Mouse (Mus musculus) spleen, postnatal 4 days (tissue): Measurements from ENCODE around the gene Aipl1.
A peak's percentile ranks its signal among the peaks of the same experiment; 100 is the strongest.

Experiments used
- DNase-seq, 2 experiments: peaks; one replicate each; pipeline ENCODE4 v3.0.0; 2022; ENCODE audit warnings: low spot score in 2 of 2

Gene Aipl1

DNA sequence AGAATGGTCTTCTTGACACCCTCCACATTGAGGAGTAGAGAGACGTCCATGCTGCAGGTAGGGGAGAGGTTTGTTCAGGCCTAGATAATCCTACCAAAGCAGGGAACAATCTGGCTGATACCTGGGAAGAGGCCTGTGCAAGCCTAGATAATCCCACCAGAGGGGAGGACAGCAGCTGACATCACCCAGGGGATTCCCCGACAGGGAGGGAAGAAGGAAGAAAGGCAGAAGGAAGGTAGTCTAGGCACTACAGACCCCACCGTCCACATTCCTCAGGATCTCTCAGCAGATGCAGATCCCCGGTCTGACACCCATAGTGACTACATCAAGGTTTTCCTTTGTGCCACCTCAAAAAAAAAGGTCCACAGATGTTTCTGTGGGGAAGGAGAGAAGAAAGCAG lies at the start of gene Aipl1:
Gene Aipl1, minus strand, starts transcription at position 101 of the 400 bp plus-strand sequence.
- no peak for DNase-seq

DNA sequence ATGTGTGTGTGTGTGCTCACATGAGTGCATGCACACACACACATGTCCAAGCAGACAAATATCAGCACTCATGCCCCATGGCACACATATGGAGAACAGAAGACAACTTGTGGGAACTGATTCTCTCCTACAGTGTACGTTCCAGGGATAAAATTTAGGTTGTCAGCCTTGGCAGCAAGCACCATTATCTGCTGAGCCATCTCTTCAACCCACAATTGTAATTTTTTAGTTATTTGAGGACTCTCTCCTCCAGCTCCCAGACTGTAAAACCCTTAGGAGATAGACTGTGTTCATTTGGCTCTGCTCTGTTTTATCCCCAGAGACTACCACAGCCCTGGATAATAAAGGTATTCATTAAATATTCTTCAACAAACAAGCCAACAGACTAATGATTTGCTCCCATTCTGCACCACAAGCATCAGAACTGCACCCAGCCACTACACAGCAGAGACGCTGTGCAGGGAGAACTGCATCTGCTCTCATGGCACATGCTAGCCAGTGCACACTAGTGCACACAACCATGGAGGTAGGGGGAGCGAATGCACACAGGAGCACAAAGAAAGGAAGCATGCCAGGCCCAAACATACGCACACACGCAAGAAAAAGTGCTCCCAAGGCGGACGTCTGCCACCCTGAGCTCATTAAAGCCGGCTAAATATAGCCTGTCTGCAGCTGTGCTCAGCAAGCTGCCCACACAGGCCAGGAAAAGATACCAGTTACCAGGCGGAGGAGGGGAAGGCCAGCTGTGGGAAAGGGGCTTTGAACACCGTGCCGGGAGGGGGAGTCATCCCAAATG lies 49.1 kb upstream of the Aipl1 start:
- DNase-seq: no peak

DNA sequence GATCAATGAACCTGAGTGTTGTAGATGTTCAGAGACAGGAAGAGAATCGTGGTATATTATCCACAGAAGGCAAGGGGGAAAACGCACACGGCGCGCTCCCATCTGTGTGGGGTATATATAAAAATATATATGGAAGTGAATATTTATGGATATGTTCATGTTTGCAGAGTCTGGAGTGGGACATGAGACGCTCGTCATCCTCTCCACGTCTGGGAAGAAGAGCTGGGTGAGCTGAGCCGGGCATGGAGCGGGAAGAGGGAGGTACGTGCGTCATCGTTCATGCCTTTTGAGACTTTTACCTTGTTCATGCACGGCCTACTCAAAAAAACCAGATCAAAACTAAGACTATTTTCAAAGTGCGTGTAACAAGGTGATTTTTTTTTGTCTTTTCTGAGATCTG lies 47.0 kb upstream of the Aipl1 start:
- no peak for DNase-seq

DNA sequence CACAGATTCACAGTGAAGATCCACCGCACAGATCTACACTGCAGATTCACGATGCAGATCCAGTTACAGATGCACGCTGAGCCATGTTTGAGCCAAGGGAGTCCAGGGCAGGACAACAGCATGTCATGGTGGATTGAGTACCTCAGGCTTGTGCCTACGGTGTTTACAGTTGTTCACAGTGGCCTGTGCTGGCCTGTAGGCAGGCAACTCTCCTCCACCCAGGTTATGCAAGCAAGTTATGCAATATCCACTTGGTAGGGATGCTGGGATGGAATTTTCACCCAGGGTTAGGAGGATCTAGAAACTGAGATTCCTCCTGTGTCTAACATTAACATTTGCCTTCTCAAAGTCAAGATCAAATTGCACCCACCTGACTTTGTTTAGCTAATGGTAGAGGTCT lies 45.3 kb upstream of the Aipl1 start:
- no peak for DNase-seq

DNA sequence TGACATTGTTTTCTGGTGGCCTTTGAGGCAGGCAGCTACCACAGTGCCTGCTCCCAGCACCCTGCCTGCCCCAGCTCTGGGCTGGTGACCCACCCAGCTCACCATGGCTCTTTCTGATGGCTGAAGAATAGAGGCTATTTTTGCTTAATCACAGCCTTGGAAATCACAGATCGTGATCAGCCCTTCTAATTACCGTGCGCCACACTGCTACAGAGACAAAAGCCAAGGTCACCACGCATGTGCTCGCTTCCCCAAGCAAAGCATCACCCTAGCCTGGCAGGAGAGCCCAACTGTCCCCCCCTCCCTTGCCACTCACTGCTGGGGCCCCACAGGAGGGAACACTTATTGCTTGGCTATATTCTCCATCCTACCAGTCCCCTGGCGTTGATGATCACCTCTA lies 43.2 kb upstream of the Aipl1 start:
- DNase-seq: no peak

DNA sequence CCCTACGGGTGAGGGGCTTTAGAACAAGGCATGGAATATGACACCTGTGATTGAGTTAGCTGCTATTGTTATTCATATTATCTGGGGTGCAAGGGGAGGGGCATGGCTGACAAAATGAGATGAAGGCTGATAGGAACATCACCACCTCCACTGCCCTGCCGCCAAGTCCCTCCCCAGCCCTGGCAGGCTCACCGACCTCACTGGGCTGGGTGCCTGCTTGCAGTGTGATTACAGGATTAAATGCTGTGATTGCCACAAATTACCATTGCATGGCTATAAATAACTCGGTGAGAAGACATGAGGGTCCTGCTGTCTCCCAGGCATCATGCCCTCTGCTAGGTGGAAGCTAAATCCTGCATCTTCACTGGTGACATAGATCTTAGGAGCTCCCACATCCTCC lies 41.3 kb upstream of the Aipl1 start:
- no peak for DNase-seq

DNA sequence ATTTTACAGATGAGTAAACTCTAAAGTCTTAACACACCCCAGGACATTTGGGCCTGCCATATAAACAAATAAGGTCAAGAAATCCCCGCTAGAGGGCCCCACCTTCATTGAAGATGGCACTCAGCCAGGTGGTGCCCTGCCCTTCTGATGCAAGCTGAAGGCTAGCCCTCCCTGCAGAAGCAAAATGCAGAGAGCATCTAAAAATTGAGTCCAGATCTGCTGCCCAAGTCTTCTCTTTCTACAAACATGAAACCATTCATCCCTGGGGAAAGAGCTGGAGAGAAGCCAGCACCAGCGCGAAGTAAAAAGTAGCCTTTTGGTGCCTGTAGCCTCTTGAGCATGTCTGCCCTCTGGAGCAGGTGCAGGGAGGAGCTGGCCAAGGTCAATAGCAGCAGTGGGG lies 40.7 kb upstream of the Aipl1 start:
- DNase-seq: no peak

DNA sequence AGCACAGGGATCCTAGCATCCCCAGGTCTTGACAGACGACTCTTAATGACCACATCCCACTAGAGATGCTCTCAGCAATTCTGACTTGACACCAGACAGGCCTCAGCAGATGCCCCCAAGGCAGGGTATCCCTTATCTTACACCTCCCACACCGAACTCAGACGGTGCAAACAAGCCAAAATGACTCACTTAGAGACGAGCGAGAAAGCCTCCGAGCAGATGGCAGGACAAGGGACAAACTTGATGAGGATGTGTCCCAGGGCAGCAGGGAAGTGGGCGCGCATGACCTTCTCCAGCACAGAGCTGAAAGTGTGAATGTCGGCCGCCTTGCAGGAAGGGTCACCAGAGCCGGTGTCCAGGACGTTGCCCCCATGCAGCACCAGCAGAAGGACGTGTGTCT lies 36.9 kb upstream of the Aipl1 start:
- DNase-seq: no peak

DNA sequence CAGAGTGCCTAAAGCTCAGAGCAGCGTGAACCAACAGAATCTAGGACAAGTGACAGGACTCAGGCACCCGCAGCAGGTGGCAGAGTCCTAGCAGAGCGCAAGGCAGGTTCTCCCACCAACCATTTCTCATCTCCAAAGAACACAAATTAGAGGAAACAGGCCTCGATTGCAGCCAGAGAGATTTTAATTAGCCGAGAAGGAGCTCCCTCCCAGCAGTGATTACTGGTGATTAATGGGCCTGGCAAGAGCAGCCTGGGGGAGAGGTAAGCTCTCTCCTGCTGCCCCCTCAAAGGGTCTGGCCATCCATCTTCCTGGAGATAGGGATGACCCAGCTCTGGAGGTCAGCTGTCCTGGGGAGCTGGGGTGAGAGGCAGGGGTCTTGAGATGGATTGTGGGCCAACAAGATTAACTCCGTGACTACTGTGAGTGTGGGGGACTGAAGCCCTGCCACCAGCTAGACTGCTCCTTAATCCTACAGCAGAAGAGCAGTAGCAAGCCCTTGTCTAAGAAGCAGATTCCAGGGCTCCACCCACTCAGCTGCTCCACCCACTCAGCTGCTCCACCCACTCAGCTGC lies 35.1 kb upstream of the Aipl1 start:
- no peak for DNase-seq

DNA sequence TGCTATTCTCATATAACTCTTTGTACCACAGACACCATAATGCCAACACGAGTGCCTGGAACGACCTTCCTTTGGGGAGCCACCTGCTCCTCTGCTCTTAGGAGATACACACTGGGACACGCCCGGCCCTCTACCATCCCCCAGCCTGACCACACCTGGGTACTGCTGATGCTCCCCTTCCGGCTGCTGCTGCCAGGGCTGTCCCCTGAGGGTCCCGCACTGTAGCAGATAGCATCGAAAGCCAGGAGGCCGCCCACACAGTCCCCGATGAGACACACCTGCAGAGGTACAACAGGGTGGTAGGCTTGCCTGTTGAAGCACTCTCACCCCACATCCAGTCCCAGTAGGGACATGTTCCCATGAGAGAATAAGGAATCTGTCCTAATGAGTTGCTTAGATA lies 33.4 kb upstream of the Aipl1 start:
- DNase-seq: no peak

DNA sequence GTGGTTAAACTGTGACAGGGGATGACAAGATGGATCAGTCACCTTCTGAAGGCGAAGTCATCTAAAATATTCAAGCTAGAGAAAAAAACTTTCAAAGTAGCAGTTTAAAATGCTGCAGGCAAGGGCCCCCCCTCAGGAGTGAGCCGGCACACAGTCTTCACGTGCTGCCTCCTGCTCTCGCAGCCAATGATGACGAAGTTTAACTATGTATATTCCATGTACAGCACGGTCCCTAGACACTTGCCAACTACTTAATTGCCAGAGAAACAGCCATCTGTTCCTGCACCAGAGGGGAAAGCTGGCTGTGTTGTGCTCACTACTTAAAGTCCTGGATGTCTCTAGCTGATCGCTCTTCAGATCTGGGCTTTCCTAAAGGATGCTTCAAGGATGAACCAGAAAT lies 30.7 kb upstream of the Aipl1 start:
- no peak for DNase-seq

DNA sequence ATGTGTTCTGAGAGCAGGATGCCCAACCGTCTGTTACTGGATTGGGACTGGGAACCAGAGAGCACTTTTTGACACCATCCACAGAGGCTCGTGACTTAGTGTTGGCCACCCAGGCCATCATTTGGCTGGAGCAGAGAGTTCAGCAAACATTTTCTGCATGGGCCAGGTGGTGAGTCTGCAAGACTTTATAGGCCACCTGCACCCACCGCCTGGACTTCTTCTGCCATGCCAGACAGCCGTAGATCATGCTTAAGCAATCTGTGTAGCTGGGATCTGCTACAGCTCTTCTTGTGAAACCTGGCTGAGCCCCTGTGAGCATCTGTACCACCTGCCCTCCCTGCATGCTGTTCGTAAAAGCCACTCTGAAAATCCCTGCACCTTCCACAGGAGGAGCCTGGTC lies 30.0 kb upstream of the Aipl1 start:
- no peak for DNase-seq

DNA sequence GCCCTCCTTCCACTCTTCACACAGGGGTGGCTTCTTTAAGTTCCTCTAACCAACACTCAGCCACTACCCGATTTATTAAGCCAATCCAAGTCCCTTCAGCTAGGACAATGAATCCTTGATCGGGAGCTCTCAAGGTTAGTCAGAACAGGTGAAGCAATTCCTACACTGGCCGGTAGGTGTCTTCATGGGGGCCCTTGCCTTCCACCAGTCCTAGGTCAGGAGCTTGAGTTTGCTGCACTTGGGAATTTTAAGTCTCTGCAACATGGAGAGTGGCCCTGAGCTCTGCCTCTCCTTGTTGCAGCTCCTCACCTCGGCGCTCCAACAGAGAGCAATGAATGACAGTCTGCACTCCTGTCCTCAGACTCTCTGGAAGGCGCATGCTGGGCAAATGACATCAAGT lies 29.0 kb upstream of the Aipl1 start:
- no peak for DNase-seq

DNA sequence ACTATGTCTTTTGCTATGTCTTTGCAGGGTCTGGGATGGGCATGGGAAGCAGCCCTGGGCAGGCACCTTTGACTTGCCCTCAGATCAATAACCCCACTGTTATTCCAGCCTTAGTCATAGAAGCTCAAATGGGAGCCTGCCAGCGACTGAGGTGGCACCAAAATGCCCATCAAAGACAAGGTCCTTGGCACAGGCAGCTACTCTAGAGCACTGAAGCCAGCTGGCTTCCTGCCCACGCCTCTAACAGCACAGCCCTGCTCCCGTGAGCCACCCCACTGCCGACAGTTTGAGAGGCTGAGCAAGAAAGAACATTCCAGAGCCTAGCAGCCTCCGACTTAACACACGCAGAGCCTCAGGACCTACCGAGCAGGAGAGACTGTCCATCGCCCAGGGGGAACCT lies 27.8 kb upstream of the Aipl1 start:
- no peak for DNase-seq

DNA sequence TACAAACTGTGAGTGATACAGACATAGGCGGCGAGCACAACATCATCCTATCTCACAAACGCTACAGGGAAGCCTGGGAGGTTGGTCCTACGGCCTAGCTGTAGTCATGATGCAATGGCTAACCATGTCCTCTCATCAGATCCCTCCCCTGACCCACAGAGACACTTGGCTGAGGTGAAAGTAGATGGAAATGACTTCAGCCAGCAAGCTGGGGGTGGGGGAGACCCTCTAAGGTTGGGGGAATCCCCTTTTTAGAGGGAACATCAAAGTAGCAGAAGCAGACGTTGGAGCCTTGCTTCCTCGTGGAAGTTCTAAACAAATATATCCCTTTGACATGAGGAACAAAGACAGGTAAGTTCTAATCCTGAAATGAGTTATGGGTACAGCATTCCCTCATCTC lies 27.1 kb upstream of the Aipl1 start:
- no peak for DNase-seq

DNA sequence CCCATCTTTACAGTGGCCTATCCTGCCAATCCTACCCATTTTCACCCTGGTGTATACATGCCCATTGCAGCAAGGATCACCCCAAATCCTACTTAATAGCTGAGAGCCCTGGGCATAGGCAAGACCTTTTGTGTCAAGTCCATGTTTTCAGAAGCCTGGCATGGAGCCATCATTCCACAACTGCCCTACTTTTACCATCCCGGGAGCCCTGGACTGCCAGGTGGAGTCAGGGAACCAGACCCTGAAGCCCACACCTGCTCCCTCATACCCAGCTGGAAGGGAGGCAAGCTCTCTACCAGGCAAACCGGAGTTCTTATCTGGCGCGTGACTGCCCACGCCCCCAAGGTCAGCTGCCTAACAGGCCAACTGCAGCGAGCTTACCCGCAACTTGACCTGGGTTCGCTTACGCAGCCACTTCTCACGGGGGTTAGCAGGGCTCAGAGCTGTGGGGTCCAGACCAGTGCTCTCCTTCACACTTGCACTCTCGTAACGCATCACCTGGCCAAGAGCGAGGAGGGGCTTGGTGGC lies 23.8 kb upstream of the Aipl1 start:
- DNase-seq: no peak

DNA sequence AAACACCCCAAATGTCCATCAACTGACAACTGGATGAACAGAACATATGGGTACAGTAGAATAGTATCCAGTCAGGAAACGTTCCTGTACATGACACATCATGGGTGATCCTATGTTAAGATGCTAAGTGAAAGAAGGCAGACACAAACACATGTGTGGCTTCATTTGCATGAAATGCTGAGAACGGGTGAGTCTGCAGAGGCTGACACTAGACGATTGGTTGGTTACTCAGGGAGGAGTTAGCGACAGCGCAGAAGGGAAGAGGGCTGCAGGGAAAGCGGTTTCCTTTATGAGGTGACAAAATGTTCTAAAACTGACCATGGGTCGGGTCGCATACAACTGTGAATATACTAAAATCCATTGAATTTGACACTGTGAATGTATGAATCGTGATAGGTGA lies 23.1 kb upstream of the Aipl1 start:
- DNase-seq: no peak

DNA sequence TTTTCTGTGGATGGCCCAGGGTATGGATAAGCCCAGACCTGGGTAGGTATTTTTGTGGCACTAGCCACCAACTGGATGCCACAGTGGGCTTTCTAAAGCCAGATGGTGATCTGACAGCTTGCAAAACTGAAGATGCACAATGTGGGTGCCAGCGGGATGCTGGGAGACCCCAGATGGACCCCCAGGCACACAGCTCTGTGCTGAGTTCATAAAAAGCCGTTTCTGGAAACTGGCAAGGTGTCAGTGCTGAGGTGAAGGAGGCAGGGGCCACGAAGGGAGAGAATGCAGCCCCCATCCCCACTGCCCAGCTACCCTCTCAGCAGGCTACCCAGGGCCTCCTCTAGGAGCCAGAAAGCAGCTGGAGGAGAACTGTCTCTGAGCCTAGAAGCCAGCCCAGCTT lies 19.9 kb upstream of the Aipl1 start:
- DNase-seq: no peak

DNA sequence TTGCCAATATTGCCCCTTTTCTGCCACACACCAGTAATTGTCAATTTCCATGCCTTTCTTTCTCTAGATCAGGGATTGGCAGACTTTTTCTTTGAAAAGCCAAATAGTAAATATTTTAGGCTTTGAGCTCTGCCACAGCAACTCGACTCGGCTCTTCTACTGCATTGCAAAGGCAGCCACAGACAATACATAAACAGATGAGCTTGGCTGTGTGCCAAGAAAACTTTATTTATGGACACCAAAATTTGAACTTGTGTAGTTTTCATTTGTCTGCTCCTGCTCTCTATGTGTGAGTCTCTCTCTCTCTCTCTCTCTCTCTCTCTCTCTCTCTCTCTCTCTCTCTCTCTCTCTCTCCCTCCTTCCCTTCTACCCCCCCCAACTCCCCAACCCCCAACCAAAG lies 17.9 kb upstream of the Aipl1 start:
- DNase-seq: no peak

DNA sequence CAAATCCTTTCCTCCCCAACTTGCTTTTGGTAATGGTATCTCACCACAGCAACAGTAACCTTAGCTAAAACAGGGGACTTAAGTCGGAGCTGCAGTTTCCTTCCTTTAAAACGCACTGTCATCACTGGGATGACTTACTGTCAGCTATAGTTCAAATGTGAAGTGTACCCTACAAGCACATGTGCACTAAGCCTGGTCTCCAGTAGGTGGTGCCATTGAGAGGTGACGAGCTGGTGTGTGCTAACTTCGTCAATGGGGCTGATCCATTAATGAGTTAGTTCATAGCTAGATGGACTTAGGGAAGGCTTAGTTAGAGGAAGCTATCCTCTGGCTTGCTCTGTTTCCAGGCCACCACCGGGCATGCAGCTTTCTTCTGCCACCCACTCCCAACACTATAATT lies 15.3 kb upstream of the Aipl1 start:
- DNase-seq: peak; percentile 58 to 83

DNA sequence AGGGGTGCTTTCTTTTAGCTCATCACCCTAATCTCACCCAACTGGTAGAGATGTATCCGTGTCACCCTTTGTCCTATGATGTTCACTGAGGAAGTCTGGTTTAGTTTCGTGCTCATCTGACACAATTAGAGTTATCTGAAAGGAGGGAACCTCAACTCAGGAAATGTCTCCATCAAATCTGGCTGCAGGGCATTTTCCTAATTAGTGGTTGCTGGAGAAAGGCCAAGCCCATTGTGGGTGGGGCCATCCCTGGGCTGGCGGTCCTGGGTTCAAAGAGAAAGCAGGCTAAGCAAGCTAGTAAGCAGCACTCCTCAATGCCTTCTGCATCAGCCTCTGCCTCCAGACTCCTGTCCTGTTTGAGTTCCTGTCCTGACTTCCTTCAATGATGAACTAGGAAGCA lies 14.9 kb upstream of the Aipl1 start:
- DNase-seq: no peak

DNA sequence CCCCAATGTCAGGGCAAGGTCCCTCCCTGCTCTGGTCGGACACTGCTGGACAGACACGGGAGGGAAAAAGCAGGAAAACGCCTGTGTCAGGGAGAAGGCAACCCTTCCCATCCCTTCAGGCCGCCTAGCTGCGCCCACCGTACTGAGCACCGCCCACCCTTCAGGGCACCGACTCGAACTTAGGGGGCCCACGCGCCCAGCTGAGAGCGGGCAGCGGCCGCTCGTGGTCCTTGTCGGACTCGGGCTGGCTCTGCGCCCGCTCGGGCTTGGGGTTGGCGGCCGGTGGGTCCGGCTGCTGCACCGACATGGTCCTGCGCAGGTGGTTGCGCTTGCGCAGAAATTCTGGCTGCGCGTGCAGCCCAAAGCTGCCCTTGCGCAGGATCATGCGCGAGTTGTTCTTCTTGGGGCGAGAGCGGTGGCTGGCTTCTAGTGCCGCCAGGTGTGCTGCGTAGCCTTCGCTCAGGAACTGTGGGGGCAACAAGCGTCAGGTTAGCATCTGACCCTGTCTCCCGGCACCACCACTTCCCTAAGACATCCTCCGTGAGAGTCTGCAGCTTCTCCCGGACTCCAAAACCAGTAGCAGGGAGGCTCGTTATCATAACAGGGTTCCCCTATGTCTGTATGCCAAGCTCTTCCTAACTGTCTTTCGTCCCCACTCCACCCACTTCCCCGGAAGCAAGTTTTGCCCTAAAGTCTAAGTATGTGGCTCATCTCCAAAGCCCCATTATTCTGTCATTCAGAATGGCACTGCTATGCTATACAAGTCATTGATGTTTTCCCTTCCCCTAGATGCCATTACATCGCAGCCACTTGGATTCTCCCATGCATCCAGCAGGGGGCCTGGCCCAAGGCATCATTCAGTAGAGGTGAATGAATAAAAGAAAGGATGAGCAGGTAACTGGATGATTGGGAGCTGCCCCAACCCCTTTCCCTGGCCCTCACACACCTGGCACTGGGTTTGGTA lies 13.9 kb upstream of the Aipl1 start:
- DNase-seq: no peak
